Mouse (Mus musculus) forebrain, embryonic 15.5 days (tissue): ENCODE measurements around the gene Cat. TPM values are rescaled to one million over a fixed set of nuclear protein-coding genes. Genes with fewer than 3 reads are reported as not detected.

ENCODE experiments used
- ATAC-seq: fragments of 200-750 bp; cut with Nextera tagmentation; replicated peaks from 2 replicates; pipeline ENCODE4 v1.8.0; 2017; ENCODE audit warnings: mild to moderate bottlenecking, moderate TSS enrichment, moderate library complexity
- H3K27ac ChIP-seq: fragments of 300-500 bp; sonication (generic); replicated peaks from 2 replicates; pipeline ENCODE4 v1.5.1; 2015; ENCODE audit warnings: mild to moderate bottlenecking, inconsistent platforms
- H3K27me3 ChIP-seq: fragments of 300-500 bp; sonication (generic); 2 replicates; pipeline ENCODE4 v1.6.1; 2015; ENCODE audit warnings: inconsistent platforms
- H3K36me3 ChIP-seq: fragments of 300-500 bp; sonication (generic); 2 replicates; pipeline ENCODE4 v1.6.1; 2015; ENCODE audit warnings: mild to moderate bottlenecking, inconsistent platforms
- H3K4me1 ChIP-seq: fragments of 300-500 bp; sonication (generic); 2 replicates; pipeline ENCODE4 v1.6.1; 2015; ENCODE audit warnings: inconsistent platforms
- H3K4me2 ChIP-seq: fragments of 300-500 bp; sonication (generic); replicated peaks from 2 replicates; pipeline ENCODE4 v1.6.1; 2015; ENCODE audit warnings: mild to moderate bottlenecking, inconsistent platforms
- H3K4me3 ChIP-seq: fragments of 300-500 bp; sonication (generic); 2 replicates; pipeline ENCODE4 v1.5.1; 2015; ENCODE audit warnings: mild to moderate bottlenecking, inconsistent platforms
- H3K9ac ChIP-seq: fragments of 300-500 bp; sonication (generic); replicated peaks from 2 replicates; pipeline ENCODE4 v1.6.1; 2015; ENCODE audit warnings: mild to moderate bottlenecking, inconsistent platforms
- H3K9me3 ChIP-seq: fragments of 300-500 bp; sonication (generic); 2 replicates; pipeline ENCODE4 v1.6.1; 2016; ENCODE audit warnings: inconsistent platforms
- WGBS: fragments of 180-500 bp; shearing (Covaris S2); methylation state at CpG from one replicate; pipeline ENCODE4 v1.1.7; 2015; ENCODE audit warnings: mixed read lengths; 5-methylcytosine and 5-hydroxymethylcytosine counted together
- polyA plus RNA-seq: library from polyadenylated mRNA; unstranded; fragments of >200 nt; fragmentation: Nextera tagmentation; extraction: Ambion mirVana; gene quantifications from 2 replicates; pipeline ENCODE4 v1.2.1, GENCODE M21; 2015

The Cat gene
- polyA plus RNA-seq, 1 experiment from 2014 or later, result 65.4 TPM

DNA sequence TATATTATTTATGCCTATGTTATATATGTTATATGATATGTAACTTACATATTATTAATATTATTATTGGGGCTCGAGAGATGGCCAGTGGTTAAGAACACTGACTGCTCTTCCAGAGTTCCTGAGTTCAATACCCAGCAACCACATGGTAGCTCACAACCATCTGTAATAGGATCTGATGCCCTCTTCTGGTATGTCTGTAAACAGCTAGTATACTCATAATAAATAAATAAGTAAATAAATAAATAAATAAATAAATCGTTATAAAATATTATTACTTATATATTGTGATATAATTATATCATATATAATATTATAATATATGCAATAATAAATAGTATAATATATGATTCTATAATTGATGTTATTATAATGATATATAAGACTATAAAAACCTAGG, 8.8 kb downstream of the Cat start:
- no peak overlapping the region for H3K4me2 ChIP-seq
- no peaks in the 10 kb centered on the region for H3K4me1 ChIP-seq
- no peak for ATAC-seq
- peaks cover 19% of the 10 kb centered on the region for H3K36me3 ChIP-seq
- H3K4me3 ChIP-seq, result no peak overlapping the region
- 96% methylated on average over 2 of the region's 2 CpGs for WGBS
- no peak overlapping the region for H3K9ac ChIP-seq
- H3K27ac ChIP-seq, result no peak overlapping the region
- no peaks in the 10 kb centered on the region for H3K27me3 ChIP-seq
- no peaks in the 10 kb centered on the region for H3K9me3 ChIP-seq

- no peaks in the 10 kb centered on the region for H3K9me3 ChIP-seq
- no peak overlapping the region for H3K4me3 ChIP-seq
- no peak overlapping the region for H3K4me2 ChIP-seq
- no peaks in the 10 kb centered on the region for H3K27me3 ChIP-seq
- H3K9ac ChIP-seq, result no peak overlapping the region
- H3K27ac ChIP-seq, result no peak overlapping the region
- 94% methylated on average over 3 of the region's 3 CpGs for WGBS
- no peak for ATAC-seq
- no peaks in the 10 kb centered on the region for H3K4me1 ChIP-seq
- peaks cover 32% of the 10 kb centered on the region for H3K36me3 ChIP-seq
These were observed 11.6 kb downstream of the Cat start for GRCm38 (mm10) chr2:103473362-103473761.

DNA sequence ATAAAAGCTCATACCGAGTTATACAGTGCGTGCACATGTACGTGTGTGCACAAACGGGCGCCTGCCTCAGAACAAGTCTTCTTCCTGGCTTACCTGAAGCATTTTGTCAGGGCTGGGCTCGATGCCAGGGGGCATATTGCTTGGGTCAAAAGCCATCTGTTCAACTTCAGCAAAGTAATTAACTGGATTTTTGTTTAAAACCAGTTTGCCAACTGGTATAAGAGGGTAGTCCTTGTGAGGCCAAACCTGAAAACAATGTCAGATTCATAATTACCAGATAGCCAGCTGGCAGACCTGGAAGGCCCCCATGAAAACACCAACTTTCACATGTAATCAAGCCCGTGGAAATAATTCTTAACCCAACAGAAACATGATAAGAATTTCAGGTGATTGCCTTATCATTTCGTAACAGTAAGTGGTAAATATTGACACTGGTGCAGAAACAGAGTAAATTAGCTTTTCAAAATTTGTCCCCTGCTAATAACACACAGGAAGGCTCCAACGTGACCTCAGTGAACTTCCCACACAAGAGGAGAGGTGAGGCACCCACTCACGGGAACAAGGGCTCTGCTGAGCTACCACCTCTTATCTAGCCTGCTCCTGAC, 17.9 kb downstream of the Cat start:
- Histone ChIP-seq H3K4me2 (no peak overlapping the region), H3K4me1 (0 out of 2 replicates have a peak, but pooled peaks cover 3% of the 10 kb centered on the region), H3K36me3 (peaks cover 55% of the 10 kb centered on the region), H3K9me3 (no peaks in the 10 kb centered on the region), H3K9ac (no peak overlapping the region), H3K4me3 (no peak overlapping the region), H3K27ac (no peak overlapping the region), H3K27me3 (no peaks in the 10 kb centered on the region)
- ATAC-seq, result no peak
- 85% methylated on average over 10 of the region's 10 CpGs for WGBS

GRCm38 (mm10) chr2:103466272-103466671, 18.7 kb downstream of the Cat start:
- Histone ChIP-seq H3K27me3 (no peaks in the 10 kb centered on the region), H3K9me3 (no peaks in the 10 kb centered on the region), H3K27ac (no peak overlapping the region), H3K9ac (no peak overlapping the region), H3K4me2 (no peak overlapping the region), H3K36me3 (peaks cover 55% of the 10 kb centered on the region), H3K4me3 (no peak overlapping the region), H3K4me1 (0 out of 2 replicates have a peak, but pooled peaks cover 3% of the 10 kb centered on the region)
- 91% methylated on average over 3 of the region's 3 CpGs for WGBS
- no peak for ATAC-seq

DNA sequence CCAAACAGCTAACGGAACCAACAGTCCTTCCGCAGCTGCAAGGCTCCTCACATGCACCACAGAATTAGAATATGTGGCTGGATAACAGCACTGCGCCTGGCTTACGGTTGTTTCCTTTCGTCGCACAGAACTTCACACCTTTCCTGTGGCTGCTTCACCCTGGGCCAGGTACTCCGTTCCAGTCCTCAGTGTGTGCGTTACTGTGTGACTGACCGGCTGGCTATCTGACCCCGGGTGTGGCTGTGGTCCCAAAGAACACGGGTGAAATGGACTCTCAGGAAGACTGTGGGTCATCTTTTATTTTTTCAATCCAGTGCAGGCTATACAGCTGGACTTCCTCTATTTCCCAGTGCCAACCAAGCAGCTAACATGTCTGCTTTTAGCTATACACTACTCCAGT, 19.5 kb downstream of the Cat start:
- Histone ChIP-seq H3K9me3 (no peaks in the 10 kb centered on the region), H3K36me3 (peaks cover 53% of the 10 kb centered on the region), H3K27me3 (no peaks in the 10 kb centered on the region), H3K4me3 (no peak overlapping the region), H3K4me2 (no peak overlapping the region), H3K9ac (no peak overlapping the region), H3K4me1 (0 out of 2 replicates have a peak, but pooled peaks cover 3% of the 10 kb centered on the region), H3K27ac (no peak overlapping the region)
- 96% methylated on average over 11 of the region's 11 CpGs for WGBS
- no peak for ATAC-seq

GRCm38 (mm10) chr2:103464524-103464923, 20.4 kb downstream of the Cat start:
- no peak for ATAC-seq
- H3K4me2 ChIP-seq, result no peak overlapping the region
- no peaks in the 10 kb centered on the region for H3K27me3 ChIP-seq
- 0 out of 2 replicates have a peak, but pooled peaks cover 3% of the 10 kb centered on the region for H3K4me1 ChIP-seq
- 93% methylated on average over 8 of the region's 8 CpGs for WGBS
- no peak overlapping the region for H3K9ac ChIP-seq
- peaks cover 56% of the 10 kb centered on the region for H3K36me3 ChIP-seq
- no peak overlapping the region for H3K4me3 ChIP-seq
- H3K9me3 ChIP-seq, result no peaks in the 10 kb centered on the region
- H3K27ac ChIP-seq, result no peak overlapping the region

DNA sequence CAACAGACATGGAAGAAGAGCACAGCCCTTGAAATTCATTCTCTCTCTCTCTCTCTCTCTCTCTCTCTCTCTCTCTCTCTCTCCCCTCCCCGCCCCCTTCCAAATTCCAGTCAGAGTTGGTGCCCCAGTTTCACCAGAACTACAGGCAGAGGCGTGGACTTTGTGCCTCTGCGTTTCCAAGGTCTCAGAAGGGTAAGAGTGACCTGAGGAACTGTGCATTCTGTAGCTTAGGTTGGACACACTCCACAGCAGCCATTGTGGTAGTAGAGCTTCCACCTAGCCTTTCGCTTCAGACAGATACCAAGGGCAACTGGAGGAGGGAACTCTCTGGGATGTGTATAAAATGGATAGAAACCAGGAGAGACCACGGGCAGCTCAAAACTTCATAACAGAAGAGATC, 22.2 kb downstream of the Cat start:
- Histone ChIP-seq H3K9ac (no peak overlapping the region), H3K4me2 (no peak overlapping the region), H3K9me3 (no peaks in the 10 kb centered on the region), H3K36me3 (peaks cover 65% of the 10 kb centered on the region), H3K4me3 (no peak overlapping the region), H3K27ac (no peak overlapping the region), H3K4me1 (0 out of 2 replicates have a peak, but pooled peaks cover 3% of the 10 kb centered on the region), H3K27me3 (no peaks in the 10 kb centered on the region)
- no peak for ATAC-seq
- 93% methylated on average over 5 of the region's 5 CpGs for WGBS

DNA sequence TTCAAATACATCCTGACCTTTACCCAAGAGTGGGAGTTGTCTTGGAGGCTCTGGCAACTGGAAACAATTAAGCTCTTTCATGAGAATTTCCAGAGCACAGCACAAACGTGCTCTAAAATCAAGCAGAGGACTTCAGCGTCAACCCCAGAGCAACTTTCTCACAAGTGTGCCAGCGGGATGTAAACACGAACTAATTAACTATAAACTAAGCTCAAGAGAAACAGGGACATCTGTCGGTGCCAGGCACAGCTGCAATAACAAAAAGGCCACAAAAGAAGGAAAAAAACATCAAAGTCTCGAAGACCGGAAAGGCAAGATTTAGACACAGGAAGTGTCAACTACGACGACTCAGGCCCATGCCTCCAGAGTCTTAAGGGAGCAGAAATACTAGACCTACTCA, 23.2 kb downstream of the Cat start:
- H3K27me3 ChIP-seq, result no peaks in the 10 kb centered on the region
- H3K4me2 ChIP-seq, result no peak overlapping the region
- no peak for ATAC-seq
- WGBS, result 21% methylated on average over 9 of the region's 9 CpGs
- 0 out of 2 replicates have a peak, but pooled peaks cover 3% of the 10 kb centered on the region for H3K4me1 ChIP-seq
- H3K9ac ChIP-seq, result no peak overlapping the region
- peaks cover 56% of the 10 kb centered on the region for H3K36me3 ChIP-seq
- H3K27ac ChIP-seq, result 0 out of 2 replicates have a peak overlapping the region, but pooled peaks have one; percentile 0
- H3K4me3 ChIP-seq, result no peak overlapping the region
- H3K9me3 ChIP-seq, result no peaks in the 10 kb centered on the region

DNA sequence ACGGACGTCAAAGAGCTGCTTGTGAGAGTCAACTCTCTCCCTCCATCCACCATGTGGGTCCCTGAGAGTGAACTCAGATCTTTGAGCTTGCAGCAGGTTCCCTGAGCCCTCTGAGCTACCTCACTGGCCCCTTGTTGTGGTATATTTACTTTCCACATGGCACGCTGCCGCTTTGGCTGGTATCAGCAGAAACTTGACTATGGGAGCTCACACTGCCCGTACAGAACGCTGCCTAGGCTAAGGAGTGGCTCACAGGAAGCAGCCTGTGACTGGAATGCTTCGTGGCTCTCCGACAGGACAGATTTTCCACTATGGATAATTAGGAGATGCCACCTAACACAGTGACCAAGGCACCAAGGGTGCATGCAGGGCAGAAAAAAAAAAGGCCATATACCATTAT, 23.8 kb downstream of the Cat start:
- Histone ChIP-seq H3K9me3 (no peaks in the 10 kb centered on the region), H3K27me3 (no peaks in the 10 kb centered on the region), H3K36me3 (peaks cover 55% of the 10 kb centered on the region), H3K4me3 (no peak overlapping the region), H3K4me2 (no peak overlapping the region), H3K9ac (no peak overlapping the region), H3K27ac (0 out of 2 replicates have a peak overlapping the region, but pooled peaks have one; percentile 0), H3K4me1 (0 out of 2 replicates have a peak, but pooled peaks cover 3% of the 10 kb centered on the region)
- WGBS, result 86% methylated on average over 8 of the region's 8 CpGs
- ATAC-seq, result no peak

GRCm38 (mm10) chr2:103459069-103459468, 25.9 kb downstream of the Cat start:
- Histone ChIP-seq H3K9me3 (no peaks in the 10 kb centered on the region), H3K27me3 (no peaks in the 10 kb centered on the region), H3K36me3 (peaks cover 60% of the 10 kb centered on the region), H3K27ac (no peak overlapping the region), H3K9ac (no peak overlapping the region), H3K4me1 (0 out of 2 replicates have a peak, but pooled peaks cover 3% of the 10 kb centered on the region), H3K4me3 (no peak overlapping the region), H3K4me2 (no peak overlapping the region)
- 95% methylated on average over 10 of the region's 10 CpGs for WGBS
- no peak for ATAC-seq

DNA sequence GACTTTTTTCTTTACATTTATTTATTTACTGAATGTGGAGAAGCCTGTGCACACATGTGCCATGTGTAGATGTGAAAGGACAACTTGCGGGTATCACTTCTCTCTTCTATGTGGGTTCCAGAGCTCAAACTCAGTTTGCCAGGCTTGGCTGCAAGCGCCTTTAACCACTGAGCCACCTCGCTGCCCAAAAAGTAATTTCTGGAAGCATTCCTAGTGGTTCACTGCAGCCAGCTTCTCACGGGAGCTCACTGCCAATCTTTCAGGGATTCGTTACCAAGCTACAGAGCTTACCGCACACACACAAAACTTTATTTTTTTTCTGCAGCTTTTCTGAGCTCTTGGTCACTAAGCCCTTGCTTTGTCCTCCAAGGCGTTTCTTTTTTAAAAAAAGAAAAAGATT, 27.3 kb downstream of the Cat start:
- no peak overlapping the region for H3K4me3 ChIP-seq
- H3K4me2 ChIP-seq, result no peak overlapping the region
- no peak for ATAC-seq
- no peak overlapping the region for H3K9ac ChIP-seq
- H3K27me3 ChIP-seq, result no peaks in the 10 kb centered on the region
- no peaks in the 10 kb centered on the region for H3K4me1 ChIP-seq
- peaks cover 65% of the 10 kb centered on the region for H3K36me3 ChIP-seq
- H3K27ac ChIP-seq, result no peak overlapping the region
- 75% methylated on average over 7 of the region's 7 CpGs for WGBS
- no peaks in the 10 kb centered on the region for H3K9me3 ChIP-seq

DNA sequence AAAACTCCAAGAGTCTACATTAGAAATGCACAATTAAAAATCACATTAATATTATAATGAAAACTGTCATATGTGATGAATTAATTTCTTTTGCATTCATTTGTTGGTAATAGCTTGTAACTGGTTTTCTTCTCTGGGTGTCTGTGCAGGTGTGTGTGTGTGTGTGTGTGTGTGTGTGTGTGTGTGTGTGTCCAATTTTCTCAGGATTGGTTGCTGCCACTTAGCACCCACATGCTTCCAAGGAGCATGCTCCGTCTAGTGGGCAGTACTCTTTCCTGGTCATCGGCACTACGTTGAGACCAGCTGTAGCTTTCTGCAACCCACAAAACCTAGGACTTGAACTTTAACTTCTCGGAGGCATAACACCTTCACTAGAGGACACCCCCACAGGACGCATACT, 27.9 kb downstream of the Cat start:
- peak; percentile 46; the same call in 1 of the 2 replicates for ATAC-seq
- no peaks in the 10 kb centered on the region for H3K9me3 ChIP-seq

GRCm38 (mm10) chr2:103456646-103457045, 28.3 kb downstream of the Cat start:
- H3K36me3 ChIP-seq, result peaks cover 56% of the 10 kb centered on the region
- whole genome bisulfite sequencing, result 22% methylated on average over 10 of the region's 10 CpGs

More for the DNA sequence above, 27.9 kb downstream of the Cat start:
- H3K9ac ChIP-seq, result no peak overlapping the region
- 91% methylated on average over 5 of the region's 5 CpGs for WGBS
- no peak overlapping the region for H3K27ac ChIP-seq
- no peak overlapping the region for H3K4me3 ChIP-seq
- H3K4me2 ChIP-seq, result no peak overlapping the region
- no peaks in the 10 kb centered on the region for H3K4me1 ChIP-seq
- no peaks in the 10 kb centered on the region for H3K27me3 ChIP-seq
- H3K36me3 ChIP-seq, result peaks cover 59% of the 10 kb centered on the region

More at GRCm38 (mm10) chr2:103456646-103457045, 28.3 kb downstream of the Cat start:
- peak; percentile 74 for ATAC-seq
- H3K4me2 ChIP-seq, result no peak overlapping the region
- H3K27ac ChIP-seq, result no peak overlapping the region
- H3K9ac ChIP-seq, result no peak overlapping the region
- no peaks in the 10 kb centered on the region for H3K4me1 ChIP-seq
- H3K9me3 ChIP-seq, result no peaks in the 10 kb centered on the region
- H3K4me3 ChIP-seq, result no peak overlapping the region
- no peaks in the 10 kb centered on the region for H3K27me3 ChIP-seq
